Mouse (Mus musculus) megakaryocyte progenitor cell, adult 5-6 weeks (primary cell): Measurements from ENCODE around the gene Kcp. TPM values are rescaled to one million over a fixed set of nuclear protein-coding genes. Genes with fewer than 3 reads are reported as not detected.

Source experiments
- ATAC-seq: replicated peaks from 2 replicates; pipeline ENCODE4 v1.8.0; 2016; ENCODE audit warnings: mild to moderate bottlenecking, moderate TSS enrichment, inconsistent platforms; ENCODE audit not compliant: poor library complexity
- total RNA-seq, 2 experiments: library from RNA; stranded (forward) in 1 of 2; stranded (reverse) in 1 of 2; fragments of 157-497, 149-512 nt in 1 of 2; fragments of 200-1000 nt in 1 of 2; gene quantifications; 2 replicates each; pipeline versions ENCODE4 v1.2.3 to v1.2.4; 2015 to 2017

Kcp gene
- total RNA-seq (2015) (0.05 TPM in 1 of 2 replicates, not detected in the other), total RNA-seq (2017) (0.50 TPM in 1 of 2 replicates, not detected in the other)

- ATAC-seq: peak; percentile 53
Measured at GRCm38 (mm10) chr6:29507447-29508309, at the start of gene Kcp. Kcp (minus strand) TSS chr6:29507952.

- ATAC-seq: no peak
Measured at GRCm38 (mm10) chr6:29557112-29557511, 49.4 kb upstream of the Kcp start.

GRCm38 (mm10) chr6:29552526-29552925 is 44.8 kb upstream of the Kcp start:
- no peak for ATAC-seq

GRCm38 (mm10) chr6:29548086-29548485 is 40.3 kb upstream of the Kcp start:
- ATAC-seq: no peak

GRCm38 (mm10) chr6:29547582-29547981 is 39.8 kb upstream of the Kcp start:
- ATAC-seq: no peak

- ATAC-seq: no peak
Measured at GRCm38 (mm10) chr6:29545611-29546010, 37.9 kb upstream of the Kcp start.

GRCm38 (mm10) chr6:29540956-29541355 is 33.2 kb upstream of the Kcp start:
- no peak for ATAC-seq

GRCm38 (mm10) chr6:29540223-29540622 is 32.5 kb upstream of the Kcp start:
- ATAC-seq: no peak

- ATAC-seq: no peak
Measured at GRCm38 (mm10) chr6:29539502-29539901, 31.8 kb upstream of the Kcp start.

- no peak for ATAC-seq
Measured at GRCm38 (mm10) chr6:29537221-29537620, 29.5 kb upstream of the Kcp start.

- peak; percentile 76 for ATAC-seq
Measured at GRCm38 (mm10) chr6:29536651-29537193, 29.0 kb upstream of the Kcp start.

GRCm38 (mm10) chr6:29535316-29535715 is 27.6 kb upstream of the Kcp start:
- ATAC-seq: no peak

- no peak for ATAC-seq
Measured at GRCm38 (mm10) chr6:29530050-29530449, 22.3 kb upstream of the Kcp start.

GRCm38 (mm10) chr6:29529444-29529820 is 21.7 kb upstream of the Kcp start:
- ATAC-seq: no peak

- ATAC-seq: peak; percentile 80
Measured at GRCm38 (mm10) chr6:29528561-29529443, 21.1 kb upstream of the Kcp start.

GRCm38 (mm10) chr6:29528165-29528505 is 20.4 kb upstream of the Kcp start:
- ATAC-seq: no peak

- ATAC-seq: no peak
Measured at GRCm38 (mm10) chr6:29527361-29528164, 19.8 kb upstream of the Kcp start.

GRCm38 (mm10) chr6:29526281-29527251 is 18.8 kb upstream of the Kcp start, which contains the start of gene Irf5:
Irf5 (plus strand) TSS chr6:29526625.
- no peak for ATAC-seq

GRCm38 (mm10) chr6:29525256-29525655 is 17.5 kb upstream of the Kcp start:
- no peak for ATAC-seq
